Mouse (Mus musculus) bone marrow macrophage, adult 2 months (primary cell): ENCODE results near the gene Kdm6a.

Source experiments
- CTCF ChIP-seq: IDR thresholded peaks from 2 replicates; pipeline ENCODE4 v1.5.1; 2012; ENCODE audit warnings: low read depth, mild to moderate bottlenecking, low read length, moderate library complexity
- POLR2A ChIP-seq: IDR thresholded peaks from 2 replicates; pipeline ENCODE4 v1.6.1; 2012; ENCODE audit warnings: mild to moderate bottlenecking, low read depth, low read length, borderline replicate concordance

GRCm38 (mm10) chrX:18188293-18188692, 25.9 kb downstream of the Kdm6a start:
- TF ChIP-seq CTCF, result no peak
- no peak for TF ChIP-seq POLR2A
